Mouse (Mus musculus) liver, embryonic 11.5 days (tissue): ENCODE measurements at regions not wholly inside any gene's neighbourhood (a gene's known extent, or its start where the extent isn't known, plus 50 kb on each side); places are given as distances from the start of the nearest gene placed in this dataset.

Experiments used
- ATAC-seq: fragments of 200-750 bp; cut with Nextera tagmentation; replicated peaks from 2 replicates; pipeline ENCODE4 v1.8.0; 2017; ENCODE audit warnings: moderate number of reproducible peaks, mild to moderate bottlenecking, moderate TSS enrichment, moderate library complexity; ENCODE audit not compliant: low FRiP score
- DNase-seq: peaks from one replicate; pipeline ENCODE4 v3.0.0-alpha.2; 2017; ENCODE audit warnings: low spot score
- H3K27ac ChIP-seq: fragments of 300-500 bp; sonication (generic); 2 replicates; pipeline ENCODE4 v1.5.1; 2014; ENCODE audit warnings: mild to moderate bottlenecking, low read depth, low read length, control low read depth
- H3K27me3 ChIP-seq: fragments of 300-500 bp; sonication (generic); replicated peaks from 2 replicates; pipeline ENCODE4 v1.6.1; 2014; ENCODE audit warnings: low read length, mixed read lengths; ENCODE audit not compliant: control insufficient read depth, insufficient read depth
- H3K36me3 ChIP-seq: fragments of 300-500 bp; sonication (generic); 2 replicates; pipeline ENCODE4 v1.6.1; 2014; ENCODE audit warnings: mild to moderate bottlenecking, low read length, moderate library complexity, mixed read lengths; ENCODE audit not compliant: control insufficient read depth, insufficient read depth
- H3K4me1 ChIP-seq: fragments of 300-500 bp; sonication (generic); replicated peaks from 2 replicates; pipeline ENCODE4 v1.6.1; 2014; ENCODE audit warnings: low read length, mixed read lengths; ENCODE audit not compliant: control insufficient read depth, insufficient read depth
- H3K4me2 ChIP-seq: fragments of 300-500 bp; sonication (generic); 2 replicates; pipeline ENCODE4 v1.6.1; 2014; ENCODE audit warnings: mild to moderate bottlenecking, control low read depth, moderate library complexity
- H3K4me3 ChIP-seq: fragments of 300-500 bp; sonication (generic); 2 replicates; pipeline ENCODE4 v1.5.1; 2014; ENCODE audit warnings: low read depth, low read length, control low read depth
- H3K9ac ChIP-seq: fragments of 300-500 bp; sonication (generic); 2 replicates; pipeline ENCODE4 v1.6.1; 2014; ENCODE audit warnings: low read depth, low read length, control low read depth
- H3K9me3 ChIP-seq: fragments of 300-500 bp; sonication (generic); 2 replicates; pipeline ENCODE4 v1.6.1; 2016; ENCODE audit warnings: low read length, inconsistent platforms, mixed read lengths; ENCODE audit not compliant: control insufficient read depth
- WGBS: fragments of 180-500 bp; shearing (Covaris S2); extraction: QIAGEN DNeasy Blood & Tissue Kit; methylation state at CpG from one replicate; pipeline ENCODE4 v1.1.7; 2014; 5-methylcytosine and 5-hydroxymethylcytosine counted together

DNA sequence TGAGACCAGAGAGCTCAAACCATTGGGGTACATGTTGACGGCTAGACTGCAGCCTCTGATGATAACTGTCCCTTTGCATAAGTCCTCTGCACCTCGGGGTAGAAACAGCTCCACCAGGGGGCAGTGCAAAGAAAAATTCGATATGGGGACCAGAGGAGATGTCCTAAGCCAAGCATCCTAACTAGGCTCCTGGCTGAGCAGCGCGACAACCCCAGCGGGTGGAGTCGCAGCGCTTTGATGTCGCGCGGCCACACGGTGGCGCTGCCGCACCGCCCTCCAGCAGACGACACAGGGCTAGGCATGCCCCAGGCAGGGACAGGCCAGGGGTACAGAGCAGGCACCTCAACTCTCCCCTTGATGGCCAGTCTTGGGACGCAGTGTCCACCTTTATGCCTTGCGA is 163.8 kb downstream of the Ttc8 start:
- peaks cover 7% of the 10 kb centered on the region for H3K27me3 ChIP-seq
- no peaks in the 10 kb centered on the region for H3K36me3 ChIP-seq
- H3K4me1 ChIP-seq = no peaks in the 10 kb centered on the region
- no peak overlapping the region for H3K4me3 ChIP-seq
- ATAC-seq (peak; percentile 81), DNase-seq (peak; percentile 71)
- 4% methylated on average over 18 of the region's 18 CpGs for WGBS
- no peak overlapping the region for H3K4me2 ChIP-seq
- H3K9ac ChIP-seq = no peak overlapping the region
- no peak overlapping the region for H3K27ac ChIP-seq
- H3K9me3 ChIP-seq = no peaks in the 10 kb centered on the region

DNA sequence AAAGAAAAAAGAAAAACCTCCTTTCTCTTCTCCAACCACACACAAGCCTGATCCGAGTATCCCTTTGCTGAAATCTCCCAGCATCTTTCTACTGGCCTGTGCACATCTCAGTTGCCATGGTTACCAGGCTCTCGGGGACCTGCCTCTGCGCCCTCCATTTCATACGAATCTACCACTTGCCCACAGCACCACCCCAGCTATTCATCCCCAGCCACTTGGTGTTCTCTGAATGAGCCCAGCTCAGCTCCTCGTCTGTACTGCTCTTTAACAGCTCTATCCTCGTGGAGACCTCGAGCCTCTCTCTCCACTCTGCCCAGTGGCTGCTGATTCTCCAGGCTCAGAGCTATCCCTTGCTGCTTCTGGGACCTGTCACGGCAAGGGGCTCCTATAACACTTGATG is 166.9 kb downstream of the Ttc8 start:
- Histone ChIP-seq H3K9ac (no peak overlapping the region), H3K4me3 (no peak overlapping the region), H3K9me3 (no peaks in the 10 kb centered on the region), H3K4me1 (no peaks in the 10 kb centered on the region), H3K27ac (no peak overlapping the region), H3K36me3 (no peaks in the 10 kb centered on the region), H3K4me2 (no peak overlapping the region), H3K27me3 (peaks cover 7% of the 10 kb centered on the region; the same call in 1 of the 2 replicates)
- ATAC-seq = no peak
- DNase-seq = no peak
- 61% methylated on average over 8 of the region's 8 CpGs for WGBS

DNA sequence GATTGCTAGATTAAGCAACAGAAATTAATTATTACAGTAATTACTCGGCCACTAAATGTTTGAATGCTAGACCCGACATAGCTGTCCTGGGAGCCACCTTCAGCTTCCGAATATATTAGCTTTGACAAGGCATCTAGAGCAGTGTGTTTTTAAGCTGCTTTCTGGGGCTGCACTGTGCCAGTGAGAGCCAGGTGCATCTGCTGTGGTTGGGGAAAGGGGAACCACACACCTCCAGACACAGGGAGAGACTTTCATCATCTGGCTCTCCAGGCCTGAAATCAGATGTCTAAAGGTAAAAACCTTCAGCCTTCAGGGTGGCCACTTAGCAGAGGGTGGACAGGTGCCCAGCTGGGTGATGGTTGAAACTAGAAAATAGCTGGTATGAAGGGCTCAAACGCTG is 171.4 kb downstream of the Ttc8 start:
- Histone ChIP-seq H3K36me3 (no peaks in the 10 kb centered on the region), H3K4me2 (no peak overlapping the region), H3K9me3 (no peaks in the 10 kb centered on the region), H3K9ac (no peak overlapping the region), H3K27me3 (no peaks in the 10 kb centered on the region), H3K4me1 (no peaks in the 10 kb centered on the region), H3K27ac (no peak overlapping the region), H3K4me3 (no peak overlapping the region)
- 67% methylated on average over 4 of the region's 4 CpGs for WGBS
- ATAC-seq = no peak
- no peak for DNase-seq

DNA sequence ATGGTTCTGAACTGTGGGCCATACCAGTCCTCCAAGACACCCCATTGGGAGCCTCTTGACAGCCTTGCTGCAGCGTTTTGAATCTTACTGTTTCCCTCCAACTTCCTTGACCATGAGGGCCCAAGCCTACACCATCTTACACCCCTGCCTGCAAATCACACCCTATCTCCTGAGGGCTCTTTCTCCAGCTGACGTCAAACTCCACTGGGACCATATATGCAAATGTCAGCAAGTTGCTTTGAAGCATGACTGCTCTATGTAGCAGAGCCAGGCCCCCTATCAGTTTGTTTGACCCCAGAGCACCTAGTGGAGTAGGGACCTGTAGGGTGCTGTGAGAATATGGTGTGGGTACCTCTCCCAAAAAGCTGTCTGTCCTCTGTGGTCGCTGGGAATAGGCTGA is 172.8 kb downstream of the Ttc8 start:
- no peak overlapping the region for H3K4me2 ChIP-seq
- H3K27ac ChIP-seq = no peak overlapping the region
- H3K4me1 ChIP-seq = no peaks in the 10 kb centered on the region
- no peak overlapping the region for H3K9ac ChIP-seq
- 47% methylated on average over 3 of the region's 3 CpGs for WGBS
- ATAC-seq (no peak), DNase-seq (no peak)
- no peaks in the 10 kb centered on the region for H3K27me3 ChIP-seq
- no peaks in the 10 kb centered on the region for H3K36me3 ChIP-seq
- H3K9me3 ChIP-seq = no peaks in the 10 kb centered on the region
- no peak overlapping the region for H3K4me3 ChIP-seq

DNA sequence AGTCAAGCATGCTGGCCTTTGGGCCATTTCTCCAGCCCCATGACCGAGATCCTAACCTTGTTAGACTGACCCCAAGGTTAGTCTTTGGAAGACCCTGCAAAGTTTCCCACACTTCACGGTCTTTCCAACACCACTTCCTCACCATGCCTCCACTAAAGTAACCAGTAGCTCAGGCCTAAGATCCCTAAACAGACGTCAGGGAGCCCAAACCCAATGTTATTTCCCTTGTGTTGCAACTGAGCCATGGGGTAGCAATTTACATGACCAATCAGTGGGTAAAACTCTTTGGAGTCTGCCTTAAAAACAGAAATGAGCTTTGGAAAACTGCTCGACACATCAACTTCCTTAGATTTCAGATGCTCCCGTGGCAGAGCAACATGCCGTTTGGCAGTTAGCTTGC is 173.6 kb downstream of the Ttc8 start:
- no peak overlapping the region for H3K4me3 ChIP-seq
- WGBS = 74% methylated on average over 6 of the region's 6 CpGs
- H3K27ac ChIP-seq = no peak overlapping the region
- H3K4me1 ChIP-seq = no peaks in the 10 kb centered on the region
- ATAC-seq = no peak
- H3K9ac ChIP-seq = no peak overlapping the region
- no peak overlapping the region for H3K4me2 ChIP-seq
- no peaks in the 10 kb centered on the region for H3K36me3 ChIP-seq
- no peaks in the 10 kb centered on the region for H3K9me3 ChIP-seq
- no peaks in the 10 kb centered on the region for H3K27me3 ChIP-seq
- no peak for DNase-seq

DNA sequence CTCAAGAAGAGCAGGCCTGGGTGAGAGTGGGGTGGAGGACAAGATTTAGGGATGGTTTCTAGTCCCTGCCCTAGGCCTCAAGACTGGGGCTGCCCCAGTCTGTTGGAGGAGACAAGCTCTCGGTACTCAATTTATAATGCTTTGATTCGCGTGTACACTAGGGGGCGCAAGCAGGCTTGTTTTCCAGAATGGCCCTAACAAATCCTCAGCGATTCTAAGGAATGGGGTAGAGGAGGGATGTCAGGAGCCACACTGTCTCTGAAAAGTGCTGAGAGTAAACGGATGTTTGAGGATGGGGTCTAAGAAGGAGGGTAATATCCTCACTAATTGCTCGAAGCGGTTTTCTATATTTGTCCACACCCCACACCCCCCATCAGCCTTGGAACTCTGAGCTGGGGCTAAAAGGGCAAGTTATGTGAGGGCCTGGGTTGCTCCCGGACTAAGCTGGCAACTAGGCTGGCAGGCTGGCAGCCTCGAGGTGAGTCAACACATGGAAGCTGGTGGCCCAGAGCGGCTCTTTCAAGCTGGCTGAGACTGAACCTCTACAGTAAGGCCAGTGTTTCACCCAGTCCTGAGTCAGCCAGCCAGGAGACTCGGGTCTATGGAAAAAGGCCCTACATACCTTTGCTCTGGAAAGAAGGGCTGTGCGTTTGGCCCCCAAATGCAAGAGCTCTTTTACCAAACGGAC is 176.7 kb downstream of the Ttc8 start:
- DNase-seq = peak; percentile 67
- Histone ChIP-seq H3K27ac (peak overlapping the region; percentile 53), H3K27me3 (no peaks in the 10 kb centered on the region)

DNA sequence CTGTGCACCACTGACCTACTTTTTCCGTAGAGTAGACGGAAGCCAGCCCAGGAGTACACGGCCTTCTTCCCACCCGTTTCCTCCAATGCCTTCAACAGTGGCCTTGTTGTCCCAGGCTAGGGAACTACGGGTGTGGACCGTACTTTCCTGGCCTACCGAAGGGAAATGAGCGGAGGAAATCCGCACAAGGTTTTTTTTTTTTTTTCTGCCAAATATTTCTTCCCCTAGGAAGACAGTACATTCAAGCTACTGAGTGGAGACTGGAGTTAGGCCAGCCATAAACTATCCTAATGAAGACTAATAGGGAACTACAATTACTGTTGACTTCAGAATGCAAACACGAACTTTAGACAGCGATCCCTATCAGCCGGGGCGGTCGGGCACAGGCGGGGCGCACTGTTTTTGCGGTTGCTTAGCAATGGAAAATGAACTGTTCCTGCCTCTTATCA is 177.3 kb downstream of the Ttc8 start:
- peak overlapping the region; percentile 53 for H3K27ac ChIP-seq
- no peaks in the 10 kb centered on the region for H3K36me3 ChIP-seq
- WGBS = 72% methylated on average over 17 of the region's 17 CpGs
- DNase-seq (no peak), ATAC-seq (peak; percentile 63)
- H3K4me1 ChIP-seq = no peaks in the 10 kb centered on the region
- H3K4me2 ChIP-seq = no peak overlapping the region; the same call in 1 of the 2 replicates
- no peaks in the 10 kb centered on the region for H3K9me3 ChIP-seq
- no peak overlapping the region for H3K4me3 ChIP-seq
- no peak overlapping the region for H3K9ac ChIP-seq
- H3K27me3 ChIP-seq = no peaks in the 10 kb centered on the region

More for the DNA sequence above, 176.7 kb downstream of the Ttc8 start:
- Histone ChIP-seq H3K36me3 (no peaks in the 10 kb centered on the region), H3K9me3 (no peaks in the 10 kb centered on the region), H3K4me1 (no peaks in the 10 kb centered on the region), H3K4me3 (no peak overlapping the region), H3K9ac (no peak overlapping the region), H3K4me2 (no peak overlapping the region; the same call in 1 of the 2 replicates)
- ATAC-seq = peak; percentile 42
- 36% methylated on average over 14 of the region's 14 CpGs for WGBS

DNA sequence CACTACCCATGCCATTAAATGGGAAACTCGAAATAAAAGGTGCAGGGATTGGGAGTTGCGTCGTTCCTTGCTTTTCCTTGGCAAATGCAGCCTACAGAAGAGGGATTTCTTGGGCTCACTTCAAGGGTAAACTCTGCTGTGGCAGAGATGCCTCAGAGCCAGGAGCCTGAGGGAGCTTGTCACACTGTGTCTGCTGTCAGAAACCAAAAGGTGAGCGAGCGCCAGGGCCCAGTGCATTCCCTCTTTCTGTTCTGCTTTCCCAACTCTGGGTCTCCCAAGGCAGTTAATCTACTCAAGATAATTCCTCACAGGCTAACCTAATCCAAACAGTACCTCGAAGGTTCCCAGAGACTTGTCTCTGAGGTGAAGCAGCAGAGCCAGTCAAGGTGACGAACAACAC is 179.5 kb downstream of the Ttc8 start:
- Histone ChIP-seq H3K4me1 (no peaks in the 10 kb centered on the region), H3K36me3 (no peaks in the 10 kb centered on the region), H3K27me3 (no peaks in the 10 kb centered on the region), H3K27ac (no peak overlapping the region), H3K9me3 (no peaks in the 10 kb centered on the region), H3K4me3 (no peak overlapping the region), H3K9ac (no peak overlapping the region), H3K4me2 (no peak overlapping the region)
- DNase-seq (no peak), ATAC-seq (no peak)
- 71% methylated on average over 7 of the region's 7 CpGs for WGBS

DNA sequence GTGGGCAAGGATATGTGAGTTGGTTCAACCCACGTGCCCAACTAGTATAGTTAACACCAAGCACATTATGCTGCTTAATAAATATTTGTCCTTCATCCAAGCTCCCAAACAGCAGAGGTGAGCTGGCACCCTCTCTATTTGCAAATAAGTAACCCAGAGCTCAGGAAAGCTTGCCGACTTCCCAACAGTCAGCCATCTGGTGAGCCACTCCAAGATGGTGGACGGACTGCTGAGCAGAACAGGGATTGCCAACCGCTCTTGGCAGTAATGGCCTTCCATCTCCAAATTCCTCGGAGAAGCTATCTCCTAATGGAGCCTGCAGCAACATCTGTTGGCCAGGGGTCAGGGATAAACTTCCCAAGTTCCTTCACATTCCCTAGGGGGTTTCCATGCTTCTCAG is 188.2 kb downstream of the Ttc8 start:
- H3K4me2 ChIP-seq = no peak overlapping the region
- no peaks in the 10 kb centered on the region for H3K36me3 ChIP-seq
- no peak for DNase-seq
- WGBS = 81% methylated on average over 5 of the region's 5 CpGs
- ATAC-seq = no peak
- H3K4me1 ChIP-seq = no peaks in the 10 kb centered on the region
- no peak overlapping the region for H3K4me3 ChIP-seq
- H3K9me3 ChIP-seq = no peaks in the 10 kb centered on the region
- H3K27ac ChIP-seq = no peak overlapping the region
- H3K27me3 ChIP-seq = no peaks in the 10 kb centered on the region
- no peak overlapping the region for H3K9ac ChIP-seq
